Mouse (Mus musculus): ENCODE measurements around the gene Snx4.

- TF ChIP-seq CTCF (IDR thresholded peaks at IDR 0.05; ENCODE audit: low read depth, low read length) (no peak), POLR2A (IDR thresholded peaks at IDR 0.05; ENCODE audit: borderline replicate concordance, low read depth, low read length) (no peak)
Observed at GRCm38 (mm10) chr16:33347134-33347533, 95.9 kb downstream of the Snx4 start.

Measured in bone marrow macrophage, adult 2 months (primary cell).